Mouse (Mus musculus) lung, embryonic 14.5 days (tissue): ENCODE measurements around the gene Kif4. TPM values are rescaled to one million over a fixed set of nuclear protein-coding genes. Genes with fewer than 3 reads are reported as not detected.

Source experiments
- ATAC-seq: fragments of 200-750 bp; cut with Nextera tagmentation; 2 replicates; pipeline ENCODE4 v1.8.0; 2017; ENCODE audit warnings: mild to moderate bottlenecking, moderate TSS enrichment, moderate library complexity; ENCODE audit not compliant: insufficient read depth
- DNase-seq: peaks from one replicate; pipeline ENCODE4 v3.0.0-alpha.2; 2015
- H3K27ac ChIP-seq: fragments of 300-500 bp; sonication (generic); 2 replicates; pipeline ENCODE4 v1.5.1; 2014; ENCODE audit warnings: low read depth, mild to moderate bottlenecking, moderate library complexity
- H3K27me3 ChIP-seq: fragments of 300-500 bp; sonication (generic); 2 replicates; pipeline ENCODE4 v1.6.1; 2014; ENCODE audit warnings: low read length, control low read depth; ENCODE audit not compliant: insufficient read depth
- H3K36me3 ChIP-seq: fragments of 300-500 bp; sonication (generic); 2 replicates; pipeline ENCODE4 v1.6.1; 2014; ENCODE audit warnings: control low read depth; ENCODE audit not compliant: insufficient read depth
- H3K4me1 ChIP-seq: fragments of 300-500 bp; sonication (generic); 2 replicates; pipeline ENCODE4 v1.6.1; 2014; ENCODE audit warnings: antibody characterized with exemption, control low read depth; ENCODE audit not compliant: insufficient read depth
- H3K4me2 ChIP-seq: fragments of 300-500 bp; sonication (generic); 2 replicates; pipeline ENCODE4 v1.6.1; 2014; ENCODE audit warnings: mild to moderate bottlenecking
- H3K4me3 ChIP-seq: fragments of 300-500 bp; sonication (generic); 2 replicates; pipeline ENCODE4 v1.5.1; 2014; ENCODE audit warnings: low read depth, low read length
- H3K9ac ChIP-seq: fragments of 300-500 bp; sonication (generic); 2 replicates; pipeline ENCODE4 v1.6.1; 2014
- H3K9me3 ChIP-seq: fragments of 300-500 bp; sonication (generic); 2 replicates; pipeline ENCODE4 v1.6.1; 2016; ENCODE audit warnings: low read depth, low read length, control low read depth
- CTCF ChIP-seq: IDR thresholded peaks from 2 replicates; pipeline ENCODE4 v1.5.1; 2016; ENCODE audit warnings: antibody characterized with exemption, low read depth
- WGBS: fragments of 180-500 bp; shearing (Covaris S2); extraction: QIAGEN DNeasy Blood & Tissue Kit; methylation state at CpG from one replicate; pipeline ENCODE4 v1.1.7; 2014; 5-methylcytosine and 5-hydroxymethylcytosine counted together
- polyA plus RNA-seq: library from polyadenylated mRNA; unstranded; fragments of >200 nt; fragmentation: Nextera tagmentation; extraction: Ambion mirVana; gene quantifications from 2 replicates; pipeline ENCODE4 v1.2.1, GENCODE M21; 2014

The Kif4 gene
- polyA plus RNA-seq, 1 experiment from 2014 or later: 45.0 TPM

DNA sequence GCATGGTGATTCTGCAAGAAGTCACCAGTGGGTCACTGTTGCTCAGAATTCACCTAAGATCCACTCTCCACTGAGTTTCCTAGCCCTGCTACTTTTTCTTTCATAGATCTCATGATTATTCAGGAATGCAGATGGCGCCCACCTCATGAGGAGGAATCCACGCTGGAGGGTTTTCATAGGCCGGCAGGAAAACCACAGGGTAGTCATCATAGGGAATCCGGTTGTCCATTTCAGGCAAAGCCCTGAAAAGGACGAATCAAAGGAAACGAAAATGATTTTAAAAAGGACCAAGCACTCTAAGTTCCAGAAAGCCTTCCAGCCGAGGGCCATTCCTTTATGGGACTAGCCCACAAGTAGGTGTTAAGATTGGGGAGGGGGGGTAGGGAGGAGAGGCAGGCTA, 391 bp upstream of the Kif4 start:
- Histone ChIP-seq H3K27ac (no peak overlapping the region), H3K4me2 (peak overlapping the region; percentile 64), H3K4me3 (peak overlapping the region; percentile 59), H3K4me1 (no peaks in the 10 kb centered on the region), H3K27me3 (no peaks in the 10 kb centered on the region), H3K9me3 (no peaks in the 10 kb centered on the region), H3K36me3 (peaks cover 20% of the 10 kb centered on the region; the same call in 1 of the 2 replicates), H3K9ac (peak overlapping the region; percentile 61)
- DNase-seq (peak; percentile 13), ATAC-seq (no peak)
- 31% methylated on average over 7 of the region's 7 CpGs for WGBS
- no peak for TF ChIP-seq CTCF

DNA sequence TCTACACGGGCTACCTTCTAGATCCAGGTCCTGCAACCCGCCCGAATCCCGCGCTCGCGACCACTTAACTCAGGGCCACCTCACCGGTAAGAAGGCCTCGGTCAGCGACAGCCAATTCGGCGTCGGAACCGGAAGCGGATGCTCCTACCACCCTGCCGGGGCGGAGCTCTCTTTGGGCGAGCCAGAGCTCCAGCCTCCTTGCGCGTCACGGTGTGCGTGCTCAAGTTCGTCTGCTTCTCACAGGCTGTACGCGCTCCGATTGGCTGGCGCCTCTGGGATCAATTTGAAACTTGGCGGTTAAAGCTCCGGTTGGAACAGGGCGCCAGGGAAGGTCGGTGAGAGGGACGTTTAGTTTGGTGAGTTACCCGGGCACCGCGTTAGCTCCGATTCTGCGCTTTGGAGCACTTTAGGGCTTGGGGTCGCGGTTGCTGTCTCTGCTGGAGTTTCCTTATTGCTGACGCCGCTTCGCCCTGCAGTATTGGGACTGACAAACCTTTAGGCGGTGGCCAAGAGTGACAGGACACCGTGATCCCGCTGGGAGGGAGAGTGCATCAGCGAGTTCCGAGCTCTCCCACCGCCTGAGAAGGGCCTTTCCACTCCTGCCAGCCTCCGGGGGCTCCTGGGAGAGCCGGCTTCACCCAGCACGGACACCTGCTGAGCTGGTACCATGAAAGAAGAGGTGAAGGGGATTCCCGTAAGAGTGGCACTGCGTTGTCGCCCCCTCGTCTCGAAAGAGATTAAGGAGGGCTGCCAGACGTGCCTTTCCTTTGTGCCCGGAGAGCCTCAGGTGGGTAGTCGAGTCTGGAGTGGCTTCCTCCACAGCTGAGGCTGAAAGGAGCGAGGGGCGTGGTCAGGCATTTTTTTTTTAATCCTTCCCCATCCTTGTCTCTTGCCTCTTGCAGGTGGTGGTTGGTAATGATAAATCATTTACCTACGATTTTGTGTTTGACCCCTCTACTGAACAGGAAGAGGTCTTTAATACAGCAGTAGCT, 561 bp downstream of the Kif4 start, which contains the start of gene Pdzd11:
Pdzd11 (minus strand) TSS at position 767 of the 992 bp plus-strand sequence.
- DNase-seq (peak; percentile 96), ATAC-seq (peak; percentile 100)
- Histone ChIP-seq H3K27me3 (no peaks in the 10 kb centered on the region), H3K27ac (peak within 1 kb of the TSS; percentile 92), H3K36me3 (peaks cover 20% of the 10 kb centered on the region; the same call in 1 of the 2 replicates), H3K4me2 (peak within 1 kb of the TSS; percentile 64), H3K9me3 (no peaks in the 10 kb centered on the region), H3K9ac (peak within 1 kb of the TSS; percentile 77), H3K4me3 (peak within 1 kb of the TSS; percentile 59), H3K4me1 (no peaks in the 10 kb centered on the region)
- TF ChIP-seq CTCF: no peak
- 10% methylated on average over 61 of the region's 62 CpGs for WGBS

DNA sequence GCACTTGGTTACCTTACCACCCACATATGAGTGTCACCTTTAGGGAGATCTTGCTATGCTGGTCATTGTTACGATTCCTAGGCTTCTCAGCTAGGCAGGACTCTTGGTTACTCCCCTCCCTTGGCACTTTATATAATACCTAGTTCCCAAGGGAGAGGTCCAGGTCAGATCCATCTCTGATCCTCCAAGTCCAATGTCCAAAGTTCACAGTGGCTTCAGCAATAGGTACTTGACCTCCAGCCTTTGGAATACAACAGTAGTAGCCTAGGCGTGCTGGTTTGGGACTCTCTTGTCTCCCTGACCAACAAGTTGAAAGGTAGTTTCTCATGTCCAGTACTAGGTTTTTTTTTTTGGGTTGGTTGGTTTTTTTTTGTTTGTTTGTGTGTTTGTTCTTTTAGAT, 3.5 kb downstream of the Kif4 start:
- WGBS: 92% methylated on average over 2 of the region's 2 CpGs
- no peaks in the 10 kb centered on the region for H3K27me3 ChIP-seq
- no peak overlapping the region for H3K27ac ChIP-seq
- DNase-seq (no peak), ATAC-seq (no peak)
- no peak overlapping the region for H3K4me2 ChIP-seq
- H3K4me1 ChIP-seq: no peaks in the 10 kb centered on the region
- TF ChIP-seq CTCF: no peak
- H3K9ac ChIP-seq: no peak overlapping the region
- no peaks in the 10 kb centered on the region for H3K9me3 ChIP-seq
- 0 out of 2 replicates have a peak, but pooled peaks cover 5% of the 10 kb centered on the region for H3K36me3 ChIP-seq
- no peak overlapping the region for H3K4me3 ChIP-seq

DNA sequence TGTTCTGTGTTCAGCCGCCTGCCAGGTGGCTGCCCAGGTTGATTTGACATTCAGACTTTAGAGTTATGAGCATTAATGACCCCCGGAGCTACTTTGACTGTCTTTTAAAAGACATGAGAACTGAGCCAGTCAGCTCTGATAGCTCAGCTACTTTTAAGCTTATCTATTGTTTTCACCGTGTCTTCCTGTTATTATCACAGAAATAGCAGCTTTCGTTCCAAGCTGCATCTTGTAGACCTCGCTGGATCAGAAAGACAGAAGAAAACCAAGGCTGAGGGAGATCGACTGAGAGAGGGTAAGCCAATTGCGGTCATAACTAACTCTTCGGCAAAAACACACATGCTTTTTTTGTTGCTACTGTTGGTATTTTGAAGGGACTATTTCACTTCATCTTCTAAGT, 12.9 kb downstream of the Kif4 start:
- 88% methylated on average over 8 of the region's 8 CpGs for WGBS
- TF ChIP-seq CTCF: no peak
- H3K9me3 ChIP-seq: no peaks in the 10 kb centered on the region
- no peak overlapping the region for H3K4me2 ChIP-seq
- H3K4me1 ChIP-seq: no peaks in the 10 kb centered on the region
- H3K4me3 ChIP-seq: no peak overlapping the region
- H3K27ac ChIP-seq: no peak overlapping the region
- H3K9ac ChIP-seq: no peak overlapping the region
- no peak for ATAC-seq
- H3K36me3 ChIP-seq: peaks cover 47% of the 10 kb centered on the region
- no peaks in the 10 kb centered on the region for H3K27me3 ChIP-seq
- DNase-seq: no peak

DNA sequence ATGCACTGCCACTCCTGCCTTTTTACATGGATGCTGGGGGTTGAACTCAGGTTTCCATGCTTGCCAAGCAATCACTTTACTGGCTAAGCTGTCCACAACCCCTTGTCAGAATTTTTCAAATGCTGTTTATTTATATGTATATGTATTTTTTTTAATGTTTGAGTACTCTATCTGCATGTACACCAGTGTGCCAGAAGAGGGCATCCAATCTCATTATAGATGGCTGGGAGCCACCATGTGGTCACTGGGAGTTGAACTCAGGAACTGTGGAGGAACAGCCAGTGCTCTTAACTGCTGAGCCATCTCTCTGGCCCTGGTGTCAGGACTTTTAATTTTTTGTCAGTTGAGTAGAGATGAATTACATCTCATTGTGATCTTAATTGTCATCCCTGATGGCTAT, 27.3 kb downstream of the Kif4 start:
- DNase-seq (no peak), ATAC-seq (no peak)
- H3K9me3 ChIP-seq: no peaks in the 10 kb centered on the region
- H3K27me3 ChIP-seq: no peaks in the 10 kb centered on the region
- no peaks in the 10 kb centered on the region for H3K4me1 ChIP-seq
- H3K27ac ChIP-seq: no peak overlapping the region
- no peak overlapping the region for H3K4me3 ChIP-seq
- no peak overlapping the region for H3K9ac ChIP-seq
- H3K4me2 ChIP-seq: no peak overlapping the region
- H3K36me3 ChIP-seq: 0 out of 2 replicates have a peak, but pooled peaks cover 2% of the 10 kb centered on the region
- no peak for TF ChIP-seq CTCF

DNA sequence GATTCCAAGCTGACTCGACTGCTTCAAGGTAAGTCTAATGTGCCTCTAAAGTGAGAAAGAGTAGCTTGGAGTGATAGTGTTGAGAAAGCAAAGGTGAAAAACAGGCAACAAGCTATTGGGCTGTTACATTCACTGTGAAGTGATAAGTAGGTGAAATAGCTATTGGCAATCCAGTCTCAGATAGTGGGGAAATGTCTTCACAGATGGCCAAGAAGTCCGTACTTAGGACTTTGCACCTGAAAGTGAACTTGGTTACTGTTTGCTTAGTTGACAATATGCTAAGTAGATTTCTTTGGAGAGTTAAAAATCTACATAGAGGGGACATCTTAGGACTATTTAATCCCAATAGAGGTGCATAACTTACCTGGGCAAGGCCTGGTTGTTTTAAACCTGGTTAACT, 39.3 kb downstream of the Kif4 start:
- Histone ChIP-seq H3K27ac (no peak overlapping the region), H3K36me3 (0 out of 2 replicates have a peak, but pooled peaks cover 15% of the 10 kb centered on the region), H3K4me3 (no peak overlapping the region), H3K9ac (no peak overlapping the region), H3K4me2 (no peak overlapping the region), H3K27me3 (no peaks in the 10 kb centered on the region; the same call in 1 of the 2 replicates), H3K9me3 (no peaks in the 10 kb centered on the region), H3K4me1 (no peaks in the 10 kb centered on the region)
- ATAC-seq (no peak), DNase-seq (no peak)
- 82% methylated on average over 2 of the region's 2 CpGs for WGBS
- no peak for TF ChIP-seq CTCF

DNA sequence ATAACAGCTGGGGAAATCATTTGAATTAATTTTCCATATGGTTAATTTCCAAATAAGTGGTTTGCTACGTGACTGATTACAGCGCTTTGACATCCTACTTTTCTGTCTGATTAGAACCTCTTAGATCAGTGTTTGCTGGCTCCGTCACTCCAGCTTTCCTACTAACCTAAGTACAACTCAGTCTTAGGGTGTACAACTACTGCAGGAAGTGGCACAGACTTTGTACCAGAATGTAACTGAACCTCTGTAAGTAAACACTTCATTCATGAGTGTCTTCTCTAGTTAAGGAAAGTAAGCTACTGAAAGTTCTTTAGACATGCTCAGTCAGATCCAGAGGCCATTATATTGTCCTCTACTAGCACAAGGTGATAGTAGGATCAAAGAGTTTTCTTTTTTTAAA, 52.7 kb downstream of the Kif4 start:
- 82% methylated on average over 3 of the region's 3 CpGs for WGBS
- Histone ChIP-seq H3K9me3 (no peaks in the 10 kb centered on the region), H3K4me1 (no peaks in the 10 kb centered on the region), H3K4me3 (no peak overlapping the region), H3K36me3 (peaks cover 30% of the 10 kb centered on the region), H3K4me2 (no peak overlapping the region), H3K27me3 (no peaks in the 10 kb centered on the region), H3K9ac (no peak overlapping the region), H3K27ac (no peak overlapping the region)
- DNase-seq (no peak), ATAC-seq (no peak)
- no peak for TF ChIP-seq CTCF
